ENCODE assay signal across 8 mouse cellular contexts in the genomic region with DNA sequence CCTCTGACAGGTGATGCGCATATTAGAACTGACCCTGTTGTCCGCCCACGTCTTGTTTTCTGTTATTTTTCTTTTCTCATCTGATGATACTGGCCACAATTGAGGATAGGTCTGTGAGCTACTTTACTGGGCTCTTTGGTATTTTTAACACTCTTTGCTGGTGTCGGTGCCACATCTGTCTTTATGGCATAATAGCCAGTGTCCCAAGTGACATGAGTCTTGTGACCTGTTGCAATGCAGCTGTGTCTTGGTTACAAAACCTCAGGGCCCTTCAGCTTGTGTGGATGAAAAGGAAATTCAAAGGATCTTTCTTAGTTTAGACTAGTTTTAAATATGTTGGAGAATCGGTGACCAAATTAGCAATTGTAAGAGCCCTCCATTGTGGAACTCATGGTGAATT. TPM values are rescaled to one million over a fixed set of nuclear protein-coding genes. Genes with fewer than 3 reads are reported as not detected.
DNase-seq lines count a peak whose midpoint lies in the region; ATAC-seq and TF ChIP-seq lines count a peak whose summit lies in the region.

No protein-coding gene starts in this region.

- H3K27me3 ChIP-seq in heart, adult 2 months (ENCODE audit: control insufficient read depth, insufficient read depth, low read length) = no peaks in the 10 kb centered on the region
- H3K27me3 ChIP-seq in heart, postnatal 0 days (ENCODE audit: control insufficient read depth, insufficient read depth, low read length) = no peaks in the 10 kb centered on the region
- no peaks in the 10 kb centered on the region for H3K27me3 ChIP-seq in megakaryocyte, embryonic 14.5 days (replicated peaks)

- H3K79me2 ChIP-seq in heart, adult 2 months (replicated peaks; ENCODE audit: control insufficient read depth, insufficient read depth, low read length) = peaks cover 10% of the 10 kb centered on the region

- H3K4me1 ChIP-seq in heart, adult 2 months (ENCODE audit: control insufficient read depth, insufficient read depth, low read length) = peaks cover 16% of the 10 kb centered on the region
- H3K4me1 ChIP-seq in ES-E14 (ENCODE audit: control insufficient read depth in 2 of 2, insufficient read depth in 2 of 2, low read length in 2 of 2, poor library complexity in 1 of 2) = peaks cover 0 to 3% of the 10 kb centered on the region in 2 experiments; a peak in 1 of 4 replicates
- H3K4me1 ChIP-seq in heart, postnatal 0 days (ENCODE audit: control insufficient read depth, insufficient read depth) = peaks cover 31% of the 10 kb centered on the region
- peaks cover 51% of the 10 kb centered on the region for H3K4me1 ChIP-seq in megakaryocyte, embryonic 14.5 days

- in situ Hi-C loops in ES-E14 (cut with MboI; ENCODE audit: low sequenced_read_pairs in 2 of 2, unreplicated experiment in 2 of 2) = no loop called here

- peak overlapping the region; percentile 84 for H3K4me2 ChIP-seq in heart, postnatal 0 days (ENCODE audit: low read depth, low read length)

- peak overlapping the region; percentile 95 for H3K9ac ChIP-seq in heart, adult 2 months (ENCODE audit: low read depth, low read length)
- peak overlapping the region; percentile 89; the same call in 1 of the 2 replicates for H3K9ac ChIP-seq in ES-E14 (ENCODE audit: insufficient read depth, low read depth, low read length, poor library complexity, severe bottlenecking)
- peak overlapping the region; percentile 94 for H3K9ac ChIP-seq in heart, postnatal 0 days (replicated peaks; ENCODE audit: low read depth, low read length)

- intact Hi-C loops in heart, adult 2 months (cut with DNase I) = loop anchor here (2.0 to 5.0 kb wide), 2 partner anchors 38 to 68 kb away; a partner anchor contains a TSS

- H3K9me3 ChIP-seq in ES-E14 (ENCODE audit: control insufficient read depth, insufficient read depth, low read depth, low read length) = no peaks in the 10 kb centered on the region
- no peaks in the 10 kb centered on the region for H3K9me3 ChIP-seq in heart, postnatal 0 days (replicated peaks; ENCODE audit: control insufficient read depth, low read length)
- H3K9me3 ChIP-seq in megakaryocyte, embryonic 14.5 days = no peaks in the 10 kb centered on the region

- H3K27ac ChIP-seq in heart, adult 2 months = peak overlapping the region; percentile 91
- no peak overlapping the region for H3K27ac ChIP-seq in ES-E14 (ENCODE audit: insufficient read depth, low read depth, low read length, poor library complexity, severe bottlenecking)
- no peak overlapping the region for H3K27ac ChIP-seq in heart, postnatal 0 days (ENCODE audit: low read depth)

- WGBS in heart, adult 2 months = 20% methylated on average over 5 of the region's 5 CpGs
- WGBS in heart, postnatal 0 days = 29% methylated on average over 5 of the region's 5 CpGs

- TF ChIP-seq EP300 in heart, adult 2 months (IDR thresholded peaks at IDR 0.05; ENCODE audit: insufficient read depth, low read depth, low read length) = no peak
- TF ChIP-seq EP300 in heart, postnatal 0 days (IDR thresholded peaks at IDR 0.05; ENCODE audit: low read depth) = no peak

- no peak for TF ChIP-seq CTCF in heart, adult 2 months (IDR thresholded peaks at IDR 0.05)
- TF ChIP-seq CTCF in heart, postnatal 0 days (IDR thresholded peaks at IDR 0.05; ENCODE audit: low read depth) = no peak

- H3K4me3 ChIP-seq in heart, adult 2 months = peak overlapping the region; percentile 99
- H3K4me3 ChIP-seq in ES-E14 (ENCODE audit: insufficient read depth in 1 of 2, low read depth in 1 of 2, low read length in 2 of 2, poor library complexity in 1 of 2, severe bottlenecking in 1 of 2) = peak overlapping the region; percentile 81 to 89
- H3K4me3 ChIP-seq in heart, postnatal 0 days (ENCODE audit: low read depth, low read length) = peak overlapping the region; percentile 94
- H3K4me3 ChIP-seq in megakaryocyte, embryonic 14.5 days (replicated peaks) = peak overlapping the region; percentile 96

- no peak for ATAC-seq in heart, postnatal 0 days (ENCODE audit: insufficient read depth, low read depth)

- H3K36me3 ChIP-seq in heart, adult 2 months (ENCODE audit: control insufficient read depth, insufficient read depth, low read length) = peaks cover 18% of the 10 kb centered on the region
- H3K36me3 ChIP-seq in ES-E14 (ENCODE audit: control insufficient read depth, insufficient read depth, low read length, poor library complexity, severe bottlenecking) = no peaks in the 10 kb centered on the region
- H3K36me3 ChIP-seq in heart, postnatal 0 days (replicated peaks; ENCODE audit: control insufficient read depth, insufficient read depth, low read length) = no peaks in the 10 kb centered on the region
- H3K36me3 ChIP-seq in megakaryocyte, embryonic 14.5 days (replicated peaks; ENCODE audit: low read length) = peaks cover 19% of the 10 kb centered on the region

- no peak for DNase-seq in heart, adult 2 months
- DNase-seq in heart, adult 8-10 months (ENCODE audit: low spot score) = no peak
- DNase-seq in ES-E14 (ENCODE audit: low read depth, low spot score) = no peak
- DNase-seq in heart, postnatal 0 days (ENCODE audit: low spot score) = no peak
- no peak for DNase-seq in layer of hippocampus, adult 9-11 months
- DNase-seq in testis, postnatal 10 days (ENCODE audit: low spot score) = no peak
- no peak for DNase-seq in cerebellum, postnatal 36 days

- TF ChIP-seq POLR2A in heart, adult 2 months (IDR thresholded peaks at IDR 0.05; ENCODE audit: insufficient read depth, low read depth, low read length) = no peak

TF ChIP-seq in ES-E14, 5 proteins besides CTCF, POLR2A, EP300 and RAD21:
- TF ChIP-seq MAFK (IDR thresholded peaks at IDR 0.05; ENCODE audit: insufficient read depth, low read depth, low read length) (no peak), HCFC1 (IDR thresholded peaks at IDR 0.05; ENCODE audit: borderline replicate concordance, insufficient read depth, low read length) (no peak), ZC3H11A (IDR thresholded peaks at IDR 0.05; ENCODE audit: borderline replicate concordance, low read depth, low read length) (no peak), CHD2 (IDR thresholded peaks at IDR 0.05; ENCODE audit: low read depth, low read length) (no peak)

RNA-seq across cellular contexts. Expression of a gene that starts 0.9 kb away (rescaled TPM):
- 10 to 100 TPM; 39.0 to 46.5 TPM for total RNA-seq in heart, adult 2 months (2021)
- polyA plus RNA-seq in heart, adult 2 months (2012; rRNA removed) = 43.1 and 60.1 TPM in 2 replicates
- 10 to 100 TPM; 37.1 to 41.9 (median 37.5) TPM for total RNA-seq in heart, adult 8-10 months (2022)
- total RNA-seq in ES-E14 (2012; rRNA removed) = 18.7 and 20.2 TPM in 2 replicates
- total RNA-seq in heart, postnatal 0 days (2014; rRNA removed; ENCODE audit: low replicate concordance) = 60.9 and 65.8 TPM in 2 replicates
- 22.8 and 23.7 TPM in 2 replicates for polyA plus RNA-seq in heart, postnatal 0 days (2015; fragmentation: Nextera tagmentation; extraction: Ambion mirVana)
- polyA plus RNA-seq in megakaryocyte, embryonic 14.5 days (2012; ENCODE audit: insufficient read depth, low replicate concordance) = 6.9 and 22.2 TPM in 2 replicates

RNA-seq across cellular contexts. Expression of a gene that starts 37.9 kb away (rescaled TPM):
- 10 to 100 TPM; 44.3 to 45.2 TPM for total RNA-seq in heart, adult 2 months (2021)
- 107 and 128 TPM in 2 replicates for polyA plus RNA-seq in heart, adult 2 months (2012; rRNA removed)
- 10 to 100 TPM; 36.1 to 51.7 (median 47.6) TPM for total RNA-seq in heart, adult 8-10 months (2022)
- total RNA-seq in ES-E14 (2012; rRNA removed) = 69.9 and 113 TPM in 2 replicates
- 104 and 112 TPM in 2 replicates for total RNA-seq in heart, postnatal 0 days (2014; rRNA removed; ENCODE audit: low replicate concordance)
- polyA plus RNA-seq in heart, postnatal 0 days (2015; fragmentation: Nextera tagmentation; extraction: Ambion mirVana) = 52.0 and 54.4 TPM in 2 replicates
- 152 and 308 TPM in 2 replicates for polyA plus RNA-seq in megakaryocyte, embryonic 14.5 days (2012; ENCODE audit: insufficient read depth, low replicate concordance)

RNA-seq across cellular contexts. Expression of a gene that starts 49.3 kb away (rescaled TPM):
- total RNA-seq in heart, adult 2 months (2021) = 1 to 10 TPM; 2.4 to 3.6 TPM
- 2.3 and 3.3 TPM in 2 replicates for polyA plus RNA-seq in heart, adult 2 months (2012; rRNA removed)
- 1 to 10 TPM; 3.3 to 4.2 (median 4.1) TPM for total RNA-seq in heart, adult 8-10 months (2022)
- total RNA-seq in ES-E14 (2012; rRNA removed) = 18.5 and 29.2 TPM in 2 replicates
- total RNA-seq in heart, postnatal 0 days (2014; rRNA removed; ENCODE audit: low replicate concordance) = 0.39 TPM in 1 of 2 replicates, not detected in the other
- 2.5 and 2.6 TPM in 2 replicates for polyA plus RNA-seq in heart, postnatal 0 days (2015; fragmentation: Nextera tagmentation; extraction: Ambion mirVana)
- 26.3 and 95.5 TPM in 2 replicates for polyA plus RNA-seq in megakaryocyte, embryonic 14.5 days (2012; ENCODE audit: insufficient read depth, low replicate concordance)
